Mouse (Mus musculus) forebrain, embryonic 11.5 days (tissue): ENCODE results near the gene Rprd2. TPM values are rescaled to one million over a fixed set of nuclear protein-coding genes. Genes with fewer than 3 reads are reported as not detected.

ENCODE experiments used
- ATAC-seq: fragments of 200-750 bp; cut with Nextera tagmentation; replicated peaks from 2 replicates; pipeline ENCODE4 v1.8.0; 2017; ENCODE audit warnings: moderate TSS enrichment; ENCODE audit not compliant: low FRiP score
- DNase-seq: peaks from one replicate; pipeline ENCODE4 v3.0.0-alpha.2; 2017; ENCODE audit warnings: low spot score
- H3K27ac ChIP-seq: fragments of 300-500 bp; sonication (generic); 2 replicates; pipeline ENCODE4 v1.5.1; 2014; ENCODE audit warnings: low read depth, low read length
- H3K27me3 ChIP-seq: fragments of 300-500 bp; sonication (generic); 2 replicates; pipeline ENCODE4 v1.6.1; 2014; ENCODE audit warnings: mild to moderate bottlenecking, low read length, mixed read lengths; ENCODE audit not compliant: control insufficient read depth, insufficient read depth
- H3K36me3 ChIP-seq: fragments of 300-500 bp; sonication (generic); 2 replicates; pipeline ENCODE4 v1.6.1; 2014; ENCODE audit warnings: mild to moderate bottlenecking, low read length, moderate library complexity, mixed read lengths; ENCODE audit not compliant: control insufficient read depth, insufficient read depth
- H3K4me1 ChIP-seq: fragments of 300-500 bp; sonication (generic); replicated peaks from 2 replicates; pipeline ENCODE4 v1.6.1; 2014; ENCODE audit warnings: low read length, mixed read lengths; ENCODE audit not compliant: control insufficient read depth, insufficient read depth
- H3K4me2 ChIP-seq: fragments of 300-500 bp; sonication (generic); 2 replicates; pipeline ENCODE4 v1.6.1; 2014; ENCODE audit warnings: low read depth, mild to moderate bottlenecking, low read length, moderate library complexity, mixed read lengths; ENCODE audit not compliant: severe bottlenecking
- H3K4me3 ChIP-seq: fragments of 300-500 bp; sonication (generic); 2 replicates; pipeline ENCODE4 v1.5.1; 2014; ENCODE audit warnings: low read depth, low read length
- H3K9ac ChIP-seq: fragments of 300-500 bp; sonication (generic); 2 replicates; pipeline ENCODE4 v1.6.1; 2014; ENCODE audit warnings: low read length
- H3K9me3 ChIP-seq: fragments of 300-500 bp; sonication (generic); 2 replicates; pipeline ENCODE4 v1.6.1; 2016; ENCODE audit warnings: low read length, mixed read lengths; ENCODE audit not compliant: control insufficient read depth
- WGBS: fragments of 180-500 bp; shearing (Covaris S2); extraction: QIAGEN DNeasy Blood & Tissue Kit; methylation state at CpG from one replicate; pipeline ENCODE4 v1.1.7; 2014; 5-methylcytosine and 5-hydroxymethylcytosine counted together
- microRNA-seq: library from miRNA; unstranded; fragments of <30 nt; microRNA quantifications from one replicate; pipeline ENCODE4, GENCODE M21; 2016; ENCODE audit not compliant: insufficient number of aligned reads
- polyA plus RNA-seq: library from polyadenylated mRNA; unstranded; fragments of >200 nt; fragmentation: Nextera tagmentation; extraction: Ambion mirVana; gene quantifications from 2 replicates; pipeline ENCODE4 v1.2.1, GENCODE M21; 2014

Gene Rprd2
- polyA plus RNA-seq, 1 experiment from 2014 or later, result 23.8 TPM

GRCm38 (mm10) chr3:95728906-95729305 is 89.8 kb downstream of the Rprd2 start:
- ATAC-seq, result no peak

GRCm38 (mm10) chr3:95726696-95727358 is 91.8 kb downstream of the Rprd2 start:
- Histone ChIP-seq H3K27ac (no peak overlapping the region), H3K9me3 (no peaks in the 10 kb centered on the region), H3K4me2 (no peak overlapping the region), H3K36me3 (no peaks in the 10 kb centered on the region), H3K4me1 (no peaks in the 10 kb centered on the region), H3K9ac (no peak overlapping the region), H3K27me3 (no peaks in the 10 kb centered on the region), H3K4me3 (no peak overlapping the region)
- 75% methylated on average over 7 of the region's 7 CpGs for WGBS
- no peak for DNase-seq
- no peak for ATAC-seq

More at GRCm38 (mm10) chr3:95728906-95729305, 89.8 kb downstream of the Rprd2 start:
- Histone ChIP-seq H3K27me3 (no peaks in the 10 kb centered on the region), H3K4me3 (no peak overlapping the region), H3K36me3 (no peaks in the 10 kb centered on the region), H3K4me1 (no peaks in the 10 kb centered on the region), H3K27ac (no peak overlapping the region), H3K9ac (no peak overlapping the region), H3K4me2 (no peak overlapping the region), H3K9me3 (no peaks in the 10 kb centered on the region)
- no peak for DNase-seq
- 70% methylated on average over 2 of the region's 2 CpGs for WGBS

- Histone ChIP-seq H3K27ac (no peak overlapping the region), H3K36me3 (no peaks in the 10 kb centered on the region), H3K9me3 (no peaks in the 10 kb centered on the region), H3K9ac (no peak overlapping the region), H3K4me1 (no peaks in the 10 kb centered on the region), H3K4me2 (no peak overlapping the region), H3K27me3 (no peaks in the 10 kb centered on the region), H3K4me3 (no peak overlapping the region)
- DNase-seq (no peak), ATAC-seq (no peak)
- 90% methylated on average over 7 of the region's 7 CpGs for WGBS
Observed at GRCm38 (mm10) chr3:95725863-95726262, 92.8 kb downstream of the Rprd2 start.

- Histone ChIP-seq H3K36me3 (no peaks in the 10 kb centered on the region), H3K9me3 (no peaks in the 10 kb centered on the region), H3K27ac (no peak overlapping the region), H3K4me2 (no peak overlapping the region), H3K4me1 (no peaks in the 10 kb centered on the region), H3K9ac (no peak overlapping the region), H3K4me3 (no peak overlapping the region), H3K27me3 (no peaks in the 10 kb centered on the region)
- 82% methylated on average over 3 of the region's 3 CpGs for WGBS
- ATAC-seq (no peak), DNase-seq (no peak)
Observed at GRCm38 (mm10) chr3:95722386-95722785, 96.3 kb downstream of the Rprd2 start.

- H3K9me3 ChIP-seq, result no peaks in the 10 kb centered on the region
- H3K4me3 ChIP-seq, result no peak overlapping the region
- H3K9ac ChIP-seq, result no peak overlapping the region
- H3K27ac ChIP-seq, result no peak overlapping the region
- no peaks in the 10 kb centered on the region for H3K4me1 ChIP-seq
- WGBS, result 93% methylated on average over 2 of the region's 2 CpGs
- H3K36me3 ChIP-seq, result no peaks in the 10 kb centered on the region
- H3K4me2 ChIP-seq, result no peak overlapping the region
- ATAC-seq (no peak), DNase-seq (no peak)
- no peaks in the 10 kb centered on the region for H3K27me3 ChIP-seq
Observed at GRCm38 (mm10) chr3:95718153-95718552, 100.5 kb downstream of the Rprd2 start.

GRCm38 (mm10) chr3:95716075-95716474 is 102.6 kb downstream of the Rprd2 start:
- no peak overlapping the region for H3K27ac ChIP-seq
- no peak overlapping the region for H3K4me2 ChIP-seq
- H3K4me3 ChIP-seq, result no peak overlapping the region
- 86% methylated on average over 1 of the region's 1 CpGs for WGBS
- H3K4me1 ChIP-seq, result no peaks in the 10 kb centered on the region
- H3K27me3 ChIP-seq, result no peaks in the 10 kb centered on the region
- H3K9me3 ChIP-seq, result no peaks in the 10 kb centered on the region
- no peaks in the 10 kb centered on the region for H3K36me3 ChIP-seq
- DNase-seq, result no peak
- no peak for ATAC-seq
- no peak overlapping the region for H3K9ac ChIP-seq

Small RNA genes lying within 50 kb of the gene (microRNA-seq; reads per million reads assigned to microRNA genes)
- not detected for gene Mir7014

Other genes starting within 250 kb of the Rprd2 start
- 35.1 and 36.1 TPM in 2 replicates for gene Golph3l, start 229.9 kb downstream of the Rprd2 start, polyA plus RNA-seq
- 85.1 and 94.3 TPM in 2 replicates for gene Ensa, start 193.9 kb downstream of the Rprd2 start, polyA plus RNA-seq
- gene Mcl1, start 160.1 kb downstream of the Rprd2 start, polyA plus RNA-seq, result 66.8 and 69.9 TPM in 2 replicates
- gene Adamtsl4, start 130.9 kb downstream of the Rprd2 start, polyA plus RNA-seq, result 0.64 and 1.6 TPM in 2 replicates
- 17.2 and 19.4 TPM in 2 replicates for gene Ecm1, start 79.3 kb downstream of the Rprd2 start, polyA plus RNA-seq
- 54.9 and 61.6 TPM in 2 replicates for gene Tars2, start 58.7 kb downstream of the Rprd2 start, polyA plus RNA-seq
- gene Prpf3, start 37.0 kb upstream of the Rprd2 start, polyA plus RNA-seq, result 69.7 and 75.5 TPM in 2 replicates
- 317 and 322 TPM in 2 replicates for gene Mrps21, start 52.7 kb upstream of the Rprd2 start, polyA plus RNA-seq
- gene Ciart, start 63.4 kb upstream of the Rprd2 start, polyA plus RNA-seq, result 5.8 and 7.7 TPM in 2 replicates
- 7.5 and 10.3 TPM in 2 replicates for gene BC028528, start 73.1 kb upstream of the Rprd2 start, polyA plus RNA-seq
- gene Aph1a, start 75.1 kb upstream of the Rprd2 start, polyA plus RNA-seq, result 29.7 and 33.3 TPM in 2 replicates
- gene Car14, start 85.8 kb upstream of the Rprd2 start, polyA plus RNA-seq, result 49.4 and 53.6 TPM in 2 replicates
- 157 and 167 TPM in 2 replicates for gene Anp32e, start 110.4 kb upstream of the Rprd2 start, polyA plus RNA-seq
- 82.5 and 85.6 TPM in 2 replicates for gene Plekho1, start 177.1 kb upstream of the Rprd2 start, polyA plus RNA-seq
- gene Vps45, start 239.6 kb upstream of the Rprd2 start, polyA plus RNA-seq, result 20.3 and 24.8 TPM in 2 replicates